Mouse (Mus musculus) intestine, postnatal 0 days (tissue): ENCODE results near the gene Klf11. TPM values are rescaled to one million over a fixed set of nuclear protein-coding genes. Genes with fewer than 3 reads are reported as not detected.

Source experiments
- ATAC-seq: fragments of 200-750 bp; cut with Nextera tagmentation; 2 replicates; pipeline ENCODE4 v1.8.0; 2017; ENCODE audit warnings: mild to moderate bottlenecking, moderate TSS enrichment, moderate library complexity
- H3K27ac ChIP-seq: fragments of 300-500 bp; sonication (generic); 2 replicates; pipeline ENCODE4 v1.5.1; 2014; ENCODE audit warnings: mild to moderate bottlenecking, low read depth, low read length, moderate library complexity
- H3K27me3 ChIP-seq: fragments of 300-500 bp; sonication (generic); replicated peaks from 2 replicates; pipeline ENCODE4 v1.6.1; 2014; ENCODE audit warnings: low read length, mixed read lengths; ENCODE audit not compliant: control insufficient read depth, insufficient read depth
- H3K36me3 ChIP-seq: fragments of 300-500 bp; sonication (generic); 2 replicates; pipeline ENCODE4 v1.6.1; 2014; ENCODE audit warnings: mild to moderate bottlenecking, moderate library complexity; ENCODE audit not compliant: control insufficient read depth, insufficient read depth
- H3K4me1 ChIP-seq: fragments of 300-500 bp; sonication (generic); replicated peaks from 2 replicates; pipeline ENCODE4 v1.6.1; 2014; ENCODE audit warnings: antibody characterized with exemption, low read length, mixed read lengths; ENCODE audit not compliant: control insufficient read depth, insufficient read depth
- H3K4me2 ChIP-seq: fragments of 300-500 bp; sonication (generic); replicated peaks from 2 replicates; pipeline ENCODE4 v1.6.1; 2014; ENCODE audit warnings: low read depth, mild to moderate bottlenecking, moderate library complexity
- H3K4me3 ChIP-seq: fragments of 300-500 bp; sonication (generic); 2 replicates; pipeline ENCODE4 v1.5.1; 2014; ENCODE audit warnings: low read depth, low read length
- H3K9ac ChIP-seq: fragments of 300-500 bp; sonication (generic); 2 replicates; pipeline ENCODE4 v1.6.1; 2014; ENCODE audit warnings: mild to moderate bottlenecking, low read depth, low read length
- H3K9me3 ChIP-seq: fragments of 300-500 bp; sonication (generic); 2 replicates; pipeline ENCODE4 v1.6.1; 2016; ENCODE audit warnings: mixed run types; ENCODE audit not compliant: control insufficient read depth
- CTCF ChIP-seq: sonication (generic); IDR thresholded peaks from 2 replicates; pipeline ENCODE4 v1.5.1; 2016; ENCODE audit warnings: low read depth, mild to moderate bottlenecking, control low read depth, antibody characterized with exemption, moderate library complexity
- WGBS: fragments of 180-500 bp; shearing (Covaris S2); extraction: QIAGEN DNeasy Blood & Tissue Kit; methylation state at CpG from one replicate; pipeline ENCODE4 v1.1.7; 2014; 5-methylcytosine and 5-hydroxymethylcytosine counted together
- polyA plus RNA-seq: library from polyadenylated mRNA; unstranded; fragments of >200 nt; fragmentation: Nextera tagmentation; extraction: Ambion mirVana; gene quantifications from 2 replicates; pipeline ENCODE4 v1.2.1, GENCODE M21; 2015

The Klf11 gene
- polyA plus RNA-seq, 1 experiment from 2014 or later = 8.1 TPM

- 0 out of 2 replicates have a peak, but pooled peaks cover 5% of the 10 kb centered on the region for H3K4me1 ChIP-seq
- no peak for TF ChIP-seq CTCF
- H3K27me3 ChIP-seq = no peaks in the 10 kb centered on the region
- peak; percentile 11; the same call in 1 of the 2 replicates for ATAC-seq
- H3K36me3 ChIP-seq = no peaks in the 10 kb centered on the region
- H3K27ac ChIP-seq = no peak overlapping the region
- 4% methylated on average over 27 of the region's 27 CpGs for WGBS
- H3K4me2 ChIP-seq = peak overlapping the region; percentile 96
- H3K4me3 ChIP-seq = peak overlapping the region; percentile 87
- H3K9ac ChIP-seq = no peak overlapping the region
- H3K9me3 ChIP-seq = no peaks in the 10 kb centered on the region
Observed at GRCm38 (mm10) chr12:24706764-24707479, 55.8 kb downstream of the Klf11 start.

DNA sequence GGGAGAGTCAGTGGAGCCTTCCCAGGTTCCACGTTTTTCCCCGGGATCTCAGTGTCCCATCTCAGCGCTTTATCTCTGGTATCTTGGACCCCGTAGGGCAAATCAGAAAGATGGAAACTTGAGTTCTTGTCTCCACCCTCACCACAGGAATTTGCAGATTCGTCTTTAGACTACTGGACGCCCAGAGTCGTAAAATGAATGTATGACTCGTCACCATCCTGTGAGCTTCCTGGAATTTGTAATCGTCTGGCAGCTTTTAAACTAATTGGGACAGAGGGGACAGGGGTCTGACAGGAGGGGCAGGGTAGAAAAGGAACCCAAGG, 56.4 kb downstream of the Klf11 start:
- no peaks in the 10 kb centered on the region for H3K9me3 ChIP-seq
- H3K4me2 ChIP-seq = peak overlapping the region; percentile 96
- TF ChIP-seq CTCF = no peak
- no peaks in the 10 kb centered on the region for H3K27me3 ChIP-seq
- H3K9ac ChIP-seq = peak overlapping the region; percentile 74
- under 1% methylated on average over 9 of the region's 9 CpGs for WGBS
- H3K27ac ChIP-seq = no peak overlapping the region
- no peak for ATAC-seq
- H3K4me1 ChIP-seq = 0 out of 2 replicates have a peak, but pooled peaks cover 5% of the 10 kb centered on the region
- peak overlapping the region; percentile 87 for H3K4me3 ChIP-seq
- H3K36me3 ChIP-seq = 0 out of 2 replicates have a peak, but pooled peaks cover under 1% of the 10 kb centered on the region

- 0 out of 2 replicates have a peak, but pooled peaks cover 3% of the 10 kb centered on the region for H3K36me3 ChIP-seq
- H3K4me2 ChIP-seq = peak within 1 kb of the TSS; percentile 96
- TF ChIP-seq CTCF = peak; percentile 91
- H3K27ac ChIP-seq = 0 out of 2 replicates have a peak within 1 kb of the TSS, but pooled peaks have one; percentile 2
- 0 out of 2 replicates have a peak, but pooled peaks cover 5% of the 10 kb centered on the region for H3K4me1 ChIP-seq
- peak within 1 kb of the TSS; percentile 74 for H3K9ac ChIP-seq
- no peaks in the 10 kb centered on the region for H3K9me3 ChIP-seq
- peak; percentile 86 for ATAC-seq
- peak within 1 kb of the TSS; percentile 87 for H3K4me3 ChIP-seq
- WGBS = under 1% methylated on average over 83 of the region's 83 CpGs
- no peaks in the 10 kb centered on the region for H3K27me3 ChIP-seq
Observed at GRCm38 (mm10) chr12:24707954-24708823, 57.1 kb downstream of the Klf11 start, which contains the start of gene Rrm2. Rrm2 (plus strand) TSS chr12:24708241.

GRCm38 (mm10) chr12:24708824-24709218, 57.7 kb downstream of the Klf11 start:
- H3K4me3 ChIP-seq = peak overlapping the region; percentile 87
- 0 out of 2 replicates have a peak, but pooled peaks cover 3% of the 10 kb centered on the region for H3K36me3 ChIP-seq
- H3K4me2 ChIP-seq = peak overlapping the region; percentile 96
- no peak for TF ChIP-seq CTCF
- H3K9me3 ChIP-seq = no peaks in the 10 kb centered on the region
- no peak overlapping the region for H3K27ac ChIP-seq
- H3K9ac ChIP-seq = 0 out of 2 replicates have a peak overlapping the region, but pooled peaks have one; percentile 74
- 1% methylated on average over 17 of the region's 17 CpGs for WGBS
- ATAC-seq = no peak
- 0 out of 2 replicates have a peak, but pooled peaks cover 5% of the 10 kb centered on the region for H3K4me1 ChIP-seq
- H3K27me3 ChIP-seq = no peaks in the 10 kb centered on the region

GRCm38 (mm10) chr12:24709409-24709808, 58.3 kb downstream of the Klf11 start:
- Histone ChIP-seq H3K36me3 (0 out of 2 replicates have a peak, but pooled peaks cover 3% of the 10 kb centered on the region), H3K9ac (0 out of 2 replicates have a peak overlapping the region, but pooled peaks have one; percentile 8), H3K4me3 (peak overlapping the region; percentile 87), H3K4me1 (0 out of 2 replicates have a peak, but pooled peaks cover 5% of the 10 kb centered on the region), H3K27me3 (no peaks in the 10 kb centered on the region), H3K27ac (no peak overlapping the region), H3K9me3 (no peaks in the 10 kb centered on the region), H3K4me2 (peak overlapping the region; percentile 96)
- ATAC-seq = no peak
- no peak for TF ChIP-seq CTCF
- 13% methylated on average over 6 of the region's 6 CpGs for WGBS
